Mouse (Mus musculus) bone marrow macrophage, adult 2 months (primary cell): ENCODE measurements around the gene Gna12. TPM values are rescaled to one million over a fixed set of nuclear protein-coding genes. Genes with fewer than 3 reads are reported as not detected.

ENCODE experiments used
- H3K27ac ChIP-seq: 2 replicates; pipeline ENCODE4 v1.5.1; 2012; ENCODE audit warnings: low read depth, low read length; ENCODE audit not compliant: insufficient read depth
- H3K4me1 ChIP-seq: 2 replicates; pipeline ENCODE4 v1.6.1; 2012; ENCODE audit warnings: low read length; ENCODE audit not compliant: control insufficient read depth, insufficient read depth
- H3K4me3 ChIP-seq: 2 replicates; pipeline ENCODE4 v1.5.1; 2012; ENCODE audit warnings: mild to moderate bottlenecking, low read length, moderate library complexity; ENCODE audit not compliant: insufficient read depth
- CTCF ChIP-seq: IDR thresholded peaks from 2 replicates; pipeline ENCODE4 v1.5.1; 2012; ENCODE audit warnings: low read depth, mild to moderate bottlenecking, low read length, moderate library complexity
- POLR2A ChIP-seq: IDR thresholded peaks from 2 replicates; pipeline ENCODE4 v1.6.1; 2012; ENCODE audit warnings: mild to moderate bottlenecking, low read depth, low read length, borderline replicate concordance
- polyA plus RNA-seq: library from polyadenylated mRNA; stranded (reverse); fragments of >200 nt; gene quantifications from 2 replicates; pipeline ENCODE4 v1.2.4, GENCODE M21; 2012; ENCODE audit not compliant: missing spikeins, insufficient read depth, insufficient read length

Gna12 gene
- polyA plus RNA-seq, 1 experiment, result 173 TPM

DNA sequence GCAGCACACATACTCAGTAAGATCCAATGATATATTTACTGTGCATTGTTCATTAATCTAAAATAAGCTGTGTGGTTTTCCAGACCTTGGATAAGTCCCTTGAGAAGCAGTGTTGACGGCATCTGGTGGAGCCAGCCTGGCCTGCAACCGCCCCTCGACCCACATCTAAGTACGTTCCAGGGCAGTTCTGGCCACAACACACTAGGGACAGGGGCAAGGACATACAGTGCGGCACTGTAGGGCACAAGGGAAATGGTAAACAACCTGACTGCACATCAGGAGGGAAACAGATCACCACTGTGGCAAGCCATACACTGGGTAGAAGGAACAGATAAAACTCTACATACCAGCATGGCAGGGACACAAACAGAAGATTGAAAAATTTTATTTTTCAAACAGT lies 28.4 kb downstream of the Gna12 start:
- no peak overlapping the region for H3K27ac ChIP-seq

DNA sequence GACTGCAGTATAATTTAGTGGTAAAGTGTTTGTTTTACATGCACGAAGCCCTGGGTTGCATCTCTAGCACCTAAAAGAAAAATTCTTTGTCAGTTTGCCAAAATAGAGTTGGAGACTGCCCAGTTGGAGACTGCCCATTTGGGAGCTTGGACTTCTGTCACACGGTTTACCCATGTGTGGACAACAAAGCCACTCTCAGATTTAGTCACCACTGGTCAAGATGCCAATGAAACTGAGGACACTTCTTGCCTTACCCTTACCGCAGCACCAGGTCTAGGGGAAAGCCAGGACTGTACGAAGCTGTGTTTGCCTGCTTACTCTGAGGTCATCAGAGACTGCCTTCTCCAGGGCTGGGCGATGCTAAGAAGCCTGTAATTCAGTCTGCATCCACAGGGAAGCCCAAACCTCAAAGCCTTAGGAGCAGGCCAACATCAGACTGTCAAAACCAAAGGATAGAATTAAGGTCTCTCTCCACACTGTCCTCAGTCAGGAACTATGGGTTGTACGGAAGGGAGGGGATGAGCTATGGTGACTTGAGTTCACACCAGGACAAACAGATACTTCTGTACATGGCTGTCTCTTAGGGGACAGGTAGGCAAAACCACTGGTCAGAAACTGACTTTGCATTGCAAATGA lies 29.8 kb downstream of the Gna12 start:
- H3K27ac ChIP-seq, result no peak overlapping the region
- TF ChIP-seq CTCF (no peak), POLR2A (no peak)
- H3K4me1 ChIP-seq, result peaks cover 8% of the 10 kb centered on the region
- no peak overlapping the region for H3K4me3 ChIP-seq

More for the DNA sequence above, 28.4 kb downstream of the Gna12 start:
- H3K4me3 ChIP-seq, result no peak overlapping the region
- H3K4me1 ChIP-seq, result peaks cover 16% of the 10 kb centered on the region
- TF ChIP-seq CTCF, result no peak
- no peak for TF ChIP-seq POLR2A

DNA sequence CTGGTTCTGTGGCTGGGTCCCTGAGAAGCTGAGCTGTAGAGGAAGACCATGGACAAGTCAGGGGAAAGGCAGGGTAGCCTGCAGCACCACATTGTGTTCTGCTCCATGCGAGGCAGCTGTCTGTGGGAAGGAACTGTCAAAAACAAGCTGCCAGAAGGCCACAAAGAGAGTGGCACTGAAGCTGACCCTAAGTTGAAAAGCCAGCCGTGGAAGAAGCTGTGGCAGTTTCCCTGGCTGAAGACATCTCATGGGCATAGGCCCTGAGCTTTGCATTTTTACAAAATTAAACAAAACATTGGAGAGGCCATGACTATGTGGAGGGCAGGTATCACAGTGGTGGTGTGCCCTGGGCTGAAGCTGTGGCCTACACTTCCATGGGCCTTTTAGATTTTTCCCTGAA lies 31.0 kb downstream of the Gna12 start:
- no peak overlapping the region for H3K4me3 ChIP-seq

DNA sequence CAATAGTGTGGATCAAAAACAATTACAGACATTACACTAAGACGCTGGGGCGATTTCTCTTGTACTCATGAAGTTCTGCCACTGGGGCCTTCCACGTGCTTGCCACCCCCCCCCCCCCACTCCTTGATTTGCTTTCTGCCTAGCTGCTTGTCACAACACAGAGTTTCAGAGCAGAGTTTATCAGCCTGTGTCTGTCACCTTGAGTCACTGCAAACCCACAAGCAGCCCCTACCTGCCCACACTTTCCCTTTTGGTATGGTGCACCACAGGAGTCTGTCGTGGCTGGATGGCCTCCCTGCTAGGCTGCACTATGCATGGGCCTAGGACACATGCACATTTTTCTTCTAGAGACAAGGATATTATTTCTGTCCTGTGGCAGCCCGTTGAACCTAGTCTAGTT lies 31.5 kb downstream of the Gna12 start:
- no peak overlapping the region for H3K27ac ChIP-seq
- no peak for TF ChIP-seq CTCF
- TF ChIP-seq POLR2A, result no peak
- H3K4me3 ChIP-seq, result no peak overlapping the region
- peaks cover 23% of the 10 kb centered on the region for H3K4me1 ChIP-seq

More for the DNA sequence above, 31.0 kb downstream of the Gna12 start:
- Histone ChIP-seq H3K4me1 (peaks cover 19% of the 10 kb centered on the region), H3K27ac (no peak overlapping the region)
- TF ChIP-seq CTCF (no peak), POLR2A (no peak)

DNA sequence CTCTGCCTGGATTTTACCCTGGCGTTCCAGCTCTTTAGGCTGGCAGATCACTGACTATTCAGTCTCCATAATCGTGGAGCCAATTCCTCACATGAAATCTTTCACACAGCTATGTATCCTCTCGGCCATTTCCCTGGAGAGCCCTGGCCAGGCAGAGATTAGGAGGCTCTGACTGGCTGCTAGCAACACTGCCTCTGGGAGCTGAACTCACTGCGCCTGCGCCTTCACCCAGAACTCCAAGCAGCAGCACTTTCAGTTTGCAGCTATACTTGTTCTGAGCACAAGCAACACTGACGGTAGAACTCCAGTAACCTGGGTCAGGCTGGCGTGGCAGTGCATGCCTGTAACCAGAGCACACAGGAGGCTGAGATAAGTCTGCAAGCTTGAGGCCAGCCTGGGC lies 32.1 kb downstream of the Gna12 start:
- TF ChIP-seq POLR2A (no peak), CTCF (no peak)
- Histone ChIP-seq H3K27ac (no peak overlapping the region), H3K4me1 (peaks cover 26% of the 10 kb centered on the region), H3K4me3 (no peak overlapping the region)

DNA sequence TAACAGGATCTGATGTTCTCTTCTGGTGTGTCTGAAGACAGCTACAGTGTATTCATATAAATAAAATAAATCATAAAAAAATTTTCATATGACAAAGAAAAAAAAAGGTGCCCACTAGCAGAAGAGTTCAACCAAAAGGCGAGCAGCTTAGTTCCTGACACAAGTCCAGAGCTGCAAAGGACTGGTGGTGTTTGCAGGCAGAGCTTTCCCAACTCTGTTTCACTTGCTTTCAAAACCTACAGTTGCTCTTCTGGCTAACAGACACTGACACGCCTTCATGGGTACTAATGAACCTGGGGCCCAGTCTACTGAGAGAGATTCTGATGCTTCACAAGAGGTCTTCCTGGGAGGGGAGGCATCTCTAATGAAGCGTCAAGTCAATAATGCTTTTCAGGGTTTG lies 34.2 kb downstream of the Gna12 start:
- peaks cover 46% of the 10 kb centered on the region for H3K4me1 ChIP-seq
- no peak overlapping the region for H3K4me3 ChIP-seq
- H3K27ac ChIP-seq, result no peak overlapping the region
- TF ChIP-seq POLR2A, result no peak

DNA sequence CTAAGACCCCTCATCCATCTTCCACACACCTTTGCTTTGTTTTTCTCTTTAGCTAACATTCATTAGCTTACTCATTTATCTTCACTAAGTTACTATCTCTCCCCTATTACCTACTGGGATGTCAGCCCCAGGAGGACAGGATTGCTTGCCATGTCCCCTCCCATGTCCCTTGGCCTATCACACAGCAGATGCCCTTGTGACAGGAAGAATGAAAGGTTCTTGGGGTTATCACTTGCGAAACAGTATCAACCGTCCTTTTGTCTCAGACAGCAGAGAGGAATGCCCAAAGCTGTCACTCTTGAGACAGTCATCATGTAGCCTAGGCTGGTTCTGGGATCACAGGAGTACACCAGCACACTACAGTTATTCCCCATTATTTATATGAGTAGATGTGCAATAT lies 35.1 kb downstream of the Gna12 start:
- peaks cover 50% of the 10 kb centered on the region for H3K4me1 ChIP-seq
- peak overlapping the region; percentile 44 for H3K27ac ChIP-seq
- TF ChIP-seq CTCF, result no peak
- no peak for TF ChIP-seq POLR2A
- H3K4me3 ChIP-seq, result no peak overlapping the region

DNA sequence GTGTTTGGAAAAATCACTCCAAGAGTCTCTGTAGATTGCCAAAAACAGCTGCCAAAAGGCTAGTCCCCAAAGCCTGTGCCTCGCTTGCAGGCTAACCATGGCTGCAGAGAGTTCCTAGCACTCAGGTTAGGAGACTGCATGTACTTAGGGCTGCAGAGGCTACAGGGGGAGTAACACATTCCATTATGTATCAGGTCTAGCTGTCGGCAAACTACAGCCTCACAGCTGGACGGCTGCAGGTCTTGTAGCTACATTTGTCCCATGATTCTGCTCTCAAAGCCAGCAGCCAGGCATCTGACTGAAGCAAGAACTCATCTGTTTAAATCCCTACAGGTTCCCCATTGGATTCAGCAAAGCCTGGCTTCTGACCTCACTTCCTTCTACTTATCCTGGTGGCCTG lies 35.5 kb downstream of the Gna12 start:
- peaks cover 53% of the 10 kb centered on the region for H3K4me1 ChIP-seq
- peak overlapping the region; percentile 44 for H3K27ac ChIP-seq
- TF ChIP-seq POLR2A, result no peak
- TF ChIP-seq CTCF, result no peak
- no peak overlapping the region for H3K4me3 ChIP-seq

DNA sequence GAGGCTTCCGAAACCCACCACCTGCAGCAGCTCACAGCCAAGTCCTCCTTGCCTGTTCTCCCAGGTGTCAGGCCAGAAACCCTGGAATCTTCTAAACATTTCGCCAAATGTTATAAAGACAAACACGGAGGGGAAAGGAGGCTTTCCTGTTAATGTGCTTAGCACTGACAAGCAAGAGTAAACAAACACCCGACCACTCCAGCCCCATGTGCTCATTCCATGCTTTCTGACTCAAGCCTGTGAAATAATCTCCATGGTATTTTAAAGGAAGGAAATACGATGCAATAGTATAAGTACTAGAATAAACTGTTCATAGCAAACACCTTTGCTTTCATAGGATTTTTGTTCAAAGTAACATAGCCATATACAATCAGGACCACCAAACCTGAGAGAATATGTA lies 38.0 kb downstream of the Gna12 start:
- no peak for TF ChIP-seq CTCF
- H3K27ac ChIP-seq, result peak overlapping the region; percentile 92
- peaks cover 70% of the 10 kb centered on the region for H3K4me1 ChIP-seq
- no peak overlapping the region for H3K4me3 ChIP-seq

DNA sequence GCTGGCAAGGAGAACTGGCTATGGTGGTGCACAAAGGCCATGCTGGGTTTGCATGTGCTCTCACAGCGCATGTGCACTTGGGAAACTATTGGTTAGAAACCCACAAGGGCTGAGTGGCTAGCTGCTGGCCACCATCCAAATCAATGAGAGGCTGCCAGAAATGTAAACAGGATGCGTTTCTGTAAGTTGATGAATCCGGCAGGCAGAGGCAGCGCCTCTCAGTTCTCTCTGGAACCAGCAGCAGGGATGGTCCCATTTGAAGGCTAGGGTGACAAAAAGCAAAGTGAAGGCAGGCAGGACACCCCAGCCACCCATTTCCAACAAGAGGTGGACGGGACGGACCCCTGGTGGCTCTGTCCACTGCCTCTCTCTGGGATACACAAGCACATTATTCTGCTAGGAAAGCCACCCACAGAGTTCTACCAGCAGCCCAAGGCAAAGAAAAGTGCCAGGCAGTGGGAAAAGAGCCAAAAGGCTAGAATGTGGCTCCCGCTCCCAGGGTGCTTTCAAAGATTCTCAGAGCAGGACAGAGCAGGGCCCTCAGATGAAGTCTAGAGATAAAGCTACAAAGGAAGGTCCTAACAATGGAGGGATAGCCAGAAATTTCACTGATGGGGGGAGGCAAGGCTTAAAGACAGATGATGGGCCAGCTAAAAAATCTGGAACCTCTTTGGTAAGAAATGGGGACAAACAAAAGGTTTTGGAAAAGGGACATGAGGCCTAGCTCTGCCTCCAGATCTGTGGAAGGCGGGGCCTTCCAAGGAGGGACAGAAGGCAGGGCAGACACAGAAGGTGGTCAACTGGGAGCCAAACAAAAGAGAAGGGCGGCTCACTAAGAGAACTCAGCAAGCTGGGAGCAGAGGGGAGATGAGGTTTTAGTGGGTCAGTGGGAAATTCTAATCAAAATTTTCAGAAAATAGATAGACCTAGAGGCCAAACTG lies 39.0 kb downstream of the Gna12 start:
- peaks cover 69% of the 10 kb centered on the region for H3K4me1 ChIP-seq
- no peak overlapping the region for H3K4me3 ChIP-seq
- TF ChIP-seq POLR2A (no peak), CTCF (no peak)
- peak overlapping the region; percentile 92 for H3K27ac ChIP-seq
